Mouse (Mus musculus) left cerebral cortex, adult 8-10 months (tissue): ENCODE measurements around the gene Aspdh. TPM values are rescaled to one million over a fixed set of nuclear protein-coding genes. Genes with fewer than 3 reads are reported as not detected.

Experiments used
- DNase-seq, 2 experiments: peaks; one replicate each; pipeline ENCODE4 v3.0.0; 2022; ENCODE audit warnings: low spot score in 2 of 2
- total RNA-seq, 4 experiments: library from RNA; stranded (reverse); gene quantifications; 2 replicates each; pipeline ENCODE4 v1.2.4; 2022

Gene Aspdh
- total RNA-seq = 1 to 10 TPM; 5.2 to 9.7 (median 6.4) TPM

GRCm38 (mm10) chr7:44465111-44465510 is at the start of gene Aspdh:
Gene Aspdh (plus strand): TSS chr7:44465391.
- peak in 1 of 2 experiments; percentile 43 for DNase-seq

DNA sequence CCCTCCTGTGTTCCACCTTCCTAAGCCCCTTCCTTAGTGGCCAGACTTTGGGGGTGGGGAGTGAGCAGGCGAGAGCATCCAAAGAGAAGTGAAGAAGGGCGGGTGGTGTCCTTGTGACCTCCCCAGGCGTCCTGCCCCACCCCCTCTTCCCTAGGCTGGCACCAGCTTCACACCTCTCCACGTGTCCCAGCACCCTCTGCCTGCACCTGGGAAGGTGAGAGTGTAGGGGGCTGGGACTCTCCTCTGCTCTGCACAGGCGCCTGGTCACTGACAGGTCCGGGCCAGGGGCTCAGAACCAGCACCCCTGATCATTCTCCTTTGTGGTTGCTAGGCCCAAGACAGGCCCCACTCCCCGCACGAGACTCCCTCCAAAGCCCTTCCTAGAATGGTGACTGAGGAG is 37.5 kb upstream of the Aspdh start:
- DNase-seq = no peak

- no peak for DNase-seq
Measured at GRCm38 (mm10) chr7:44428171-44428950, 36.8 kb upstream of the Aspdh start.

- DNase-seq = peak; percentile 50 to 80
Measured at GRCm38 (mm10) chr7:44428968-44429521, 36.1 kb upstream of the Aspdh start, which contains the start of gene Lrrc4b. Gene Lrrc4b (plus strand): TSS chr7:44429018.

GRCm38 (mm10) chr7:44429534-44430488 is 35.4 kb upstream of the Aspdh start:
- DNase-seq = peak in 1 of 2 experiments; percentile 51

DNA sequence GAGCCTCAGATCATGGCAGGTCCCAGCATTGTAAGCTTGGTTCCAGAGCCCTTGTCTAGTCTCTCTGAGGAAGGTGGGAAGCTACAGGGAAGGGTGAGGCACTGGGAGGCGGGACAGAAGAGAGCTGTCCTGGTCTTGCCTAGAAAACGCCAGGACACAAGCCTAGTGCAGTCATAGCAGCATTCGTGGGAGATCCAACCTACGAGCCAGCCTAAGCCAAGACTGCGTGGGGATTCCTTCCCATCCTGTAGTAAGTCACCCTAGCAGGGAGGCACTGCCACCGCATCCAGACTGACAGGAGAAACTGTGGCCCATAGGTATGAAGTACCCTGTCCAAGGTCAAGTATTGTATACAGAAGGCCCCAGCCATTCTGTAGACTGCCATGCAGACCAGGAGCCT is 32.6 kb upstream of the Aspdh start:
- DNase-seq = no peak

DNA sequence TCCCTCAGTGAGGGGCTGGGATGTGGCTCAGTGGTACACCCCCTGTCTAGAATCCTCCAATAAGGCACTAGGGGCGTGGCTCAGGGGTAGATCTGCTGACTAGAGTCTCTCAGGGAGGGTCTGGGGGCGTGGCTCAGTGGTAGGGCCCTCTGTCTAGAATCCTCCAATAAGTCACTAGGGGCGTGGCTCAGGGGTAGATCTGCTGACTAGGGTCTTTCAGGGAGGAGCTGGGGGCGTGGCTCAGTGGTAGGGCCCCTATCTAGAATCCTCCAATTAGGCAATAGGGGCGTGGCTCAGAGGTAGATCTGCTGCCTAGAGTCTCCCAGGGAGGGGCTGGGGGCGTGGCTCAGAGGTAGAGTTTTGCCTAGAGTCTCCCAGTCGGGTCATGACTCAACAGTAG is 31.8 kb upstream of the Aspdh start:
- DNase-seq = no peak

- DNase-seq = no peak
Measured at GRCm38 (mm10) chr7:44434089-44434488, 31.1 kb upstream of the Aspdh start.

DNA sequence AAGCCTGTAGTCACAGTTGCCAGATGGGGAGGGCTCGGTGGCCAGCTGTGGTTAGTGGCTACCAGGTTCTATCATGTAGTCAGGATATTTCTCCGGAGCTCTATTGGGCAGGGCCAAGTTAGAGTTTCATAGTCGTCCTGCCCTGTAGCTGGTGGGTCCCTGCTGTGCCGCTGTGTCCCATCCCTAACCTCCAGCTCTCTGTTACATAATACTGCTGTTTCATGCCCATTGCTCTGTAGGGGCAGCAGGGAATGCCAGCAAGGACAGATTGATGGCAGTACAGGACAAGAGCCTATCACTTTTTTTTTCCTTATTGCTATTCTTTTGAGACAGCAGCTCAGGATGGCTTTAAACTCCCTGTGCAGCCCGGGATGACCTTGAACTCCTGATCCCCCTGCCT is 29.4 kb upstream of the Aspdh start:
- no peak for DNase-seq

DNA sequence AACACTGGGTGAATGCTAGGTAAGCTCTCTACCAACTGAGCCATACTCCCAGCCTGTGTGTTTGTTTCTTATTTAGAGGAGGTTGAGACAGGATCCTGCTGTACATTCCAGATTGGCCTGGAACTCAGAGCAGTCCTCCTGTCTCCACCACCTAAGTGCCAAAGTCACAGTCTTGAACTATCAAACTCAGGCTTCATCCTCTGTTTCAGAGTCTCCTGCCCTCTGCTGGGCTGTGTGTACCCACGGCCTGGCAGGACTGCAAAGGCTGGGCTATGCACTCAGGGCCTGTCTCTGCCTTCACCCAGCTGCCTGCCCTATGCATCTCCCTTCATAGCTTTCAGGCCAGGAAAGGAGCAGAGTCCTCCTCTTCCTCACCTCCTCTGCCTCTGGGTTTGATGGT is 28.9 kb upstream of the Aspdh start:
- no peak for DNase-seq

DNA sequence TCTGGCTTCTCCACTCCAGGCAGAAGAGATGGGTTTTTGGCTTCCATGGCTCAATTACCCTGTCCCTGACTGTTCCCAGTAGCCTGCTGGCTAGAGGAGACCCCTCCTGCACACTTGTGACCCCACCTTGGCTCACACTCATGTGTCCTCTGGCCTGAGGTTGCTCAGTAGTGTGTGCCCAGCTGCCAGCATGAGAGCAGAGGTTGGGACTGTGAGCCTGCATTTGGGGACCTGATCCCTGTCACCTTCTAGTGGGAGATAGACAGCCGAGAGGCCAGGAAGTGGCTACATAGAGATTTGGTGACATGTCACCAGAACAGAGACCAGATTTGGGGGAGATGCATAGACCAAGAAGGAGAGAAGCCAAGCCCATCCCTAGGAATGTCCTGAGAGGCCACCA is 28.0 kb upstream of the Aspdh start:
- DNase-seq = no peak

DNA sequence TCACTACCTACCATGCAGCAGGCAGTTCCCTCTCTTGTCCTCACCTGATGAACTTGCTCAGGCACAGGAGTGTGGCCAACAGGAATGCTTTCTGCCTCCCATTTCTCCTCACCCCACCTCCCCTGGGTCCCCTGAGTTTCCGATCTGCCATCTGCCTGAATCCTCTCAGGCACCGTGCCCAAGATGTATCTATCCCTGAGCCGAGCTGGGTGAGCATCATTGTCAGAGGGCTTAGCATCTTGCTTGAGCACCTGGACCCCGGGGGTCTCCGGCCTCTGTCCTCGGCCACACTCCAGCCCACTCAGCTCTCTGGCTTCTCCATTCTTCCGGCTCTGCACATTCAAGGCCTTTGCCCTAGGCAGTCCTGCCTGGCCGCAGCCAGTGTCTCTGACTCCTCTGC is 27.3 kb upstream of the Aspdh start:
- no peak for DNase-seq

GRCm38 (mm10) chr7:44439696-44440095 is 25.5 kb upstream of the Aspdh start:
- no peak for DNase-seq

DNA sequence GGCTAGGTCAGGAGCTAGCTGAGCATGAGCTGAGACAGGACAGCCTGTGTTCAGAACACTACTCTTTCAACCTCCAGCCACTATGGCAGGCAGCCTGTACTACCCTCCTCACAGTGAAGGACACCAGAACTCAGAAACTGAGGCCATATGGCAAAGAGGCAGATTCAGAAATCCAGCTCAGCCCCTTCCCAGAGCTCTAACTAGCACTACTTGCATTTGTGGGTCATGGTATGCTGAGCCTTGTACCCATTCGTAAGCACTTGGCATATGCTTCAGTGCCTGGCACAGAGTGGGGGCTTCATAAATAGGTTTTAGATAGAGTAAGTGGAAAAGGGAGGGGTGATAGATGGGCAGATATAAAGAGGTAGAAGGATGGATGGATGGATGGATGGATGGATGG is 24.7 kb upstream of the Aspdh start:
- DNase-seq = no peak

GRCm38 (mm10) chr7:44441180-44441579 is 24.0 kb upstream of the Aspdh start:
- DNase-seq = no peak

- peak; percentile 53 to 71 for DNase-seq
Measured at GRCm38 (mm10) chr7:44441648-44442109, 23.5 kb upstream of the Aspdh start.

GRCm38 (mm10) chr7:44442407-44442821 is 22.8 kb upstream of the Aspdh start:
- peak in 1 of 2 experiments; percentile 45 for DNase-seq

DNA sequence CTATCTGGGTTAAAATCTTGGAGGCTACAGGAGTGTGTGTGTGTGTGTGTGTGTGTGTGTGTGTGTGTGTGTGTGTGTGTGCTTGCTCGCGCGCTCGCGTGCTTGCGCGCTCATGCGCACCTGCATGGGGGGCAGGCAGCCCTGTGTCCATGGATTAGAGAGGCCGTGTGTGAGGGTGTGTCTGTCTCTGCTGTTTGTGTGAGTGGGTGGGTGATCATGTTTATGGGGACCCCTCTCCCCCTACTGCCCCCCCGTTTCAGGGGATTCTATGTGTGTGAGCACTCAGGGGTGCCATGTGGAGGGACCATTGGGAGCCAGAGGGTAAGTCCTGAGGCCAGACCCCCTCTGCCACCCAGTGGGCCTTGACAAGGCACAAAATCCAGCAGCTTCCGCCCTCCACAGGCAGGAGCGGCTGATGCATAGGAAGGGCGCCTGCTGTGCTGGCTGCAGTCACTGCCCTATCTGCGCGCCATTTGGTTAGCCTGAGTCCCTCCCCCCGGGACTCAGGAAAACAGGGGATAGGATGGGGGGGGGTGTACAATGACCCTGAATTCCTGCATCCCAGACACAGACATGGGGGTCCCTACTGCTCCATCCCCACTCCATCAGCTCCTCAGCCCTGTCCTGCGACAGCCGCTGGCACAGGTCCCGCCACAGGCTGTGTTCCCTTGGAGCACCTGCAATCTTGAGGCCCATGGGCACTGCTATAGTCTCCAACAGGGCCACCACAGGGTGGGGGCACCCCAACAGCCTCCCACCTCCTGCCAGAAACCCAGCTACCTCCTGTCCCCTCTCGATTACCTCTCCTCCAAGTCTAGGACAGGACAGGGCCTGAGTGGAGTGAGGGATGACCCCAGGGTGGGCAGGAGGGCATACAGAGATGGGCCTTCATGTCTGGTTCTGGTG is 21.7 kb upstream of the Aspdh start:
- peak in 1 of 2 experiments; percentile 50 for DNase-seq

DNA sequence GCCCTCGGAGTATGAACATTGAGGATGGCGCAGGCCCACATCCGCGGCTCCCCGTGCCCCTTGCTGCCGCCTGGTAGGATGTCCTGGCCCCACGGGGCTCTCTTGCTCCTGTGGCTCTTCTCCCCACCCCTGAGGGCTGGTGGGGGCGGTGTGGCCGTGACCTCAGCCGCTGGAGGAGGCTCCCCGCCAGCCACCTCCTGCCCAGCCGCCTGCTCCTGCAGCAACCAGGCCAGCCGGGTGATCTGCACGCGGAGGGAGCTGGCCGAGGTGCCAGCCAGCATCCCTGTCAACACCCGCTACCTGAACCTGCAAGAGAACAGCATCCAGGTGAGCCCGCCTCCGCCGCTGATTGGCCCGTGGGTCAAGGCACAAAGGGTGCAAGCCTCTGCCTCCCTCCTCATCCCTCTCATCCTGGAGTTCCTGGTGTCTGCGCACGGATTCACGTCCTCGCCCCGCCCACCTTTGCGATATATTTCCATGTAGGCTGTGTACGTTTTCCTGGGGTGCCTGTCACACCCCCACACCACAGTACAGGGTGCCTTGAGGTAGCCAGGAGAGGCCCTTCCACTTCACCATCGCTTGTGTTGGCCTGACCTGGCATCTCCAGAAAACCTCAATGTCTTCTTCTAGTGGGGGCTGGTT is 20.2 kb upstream of the Aspdh start:
- peak in 1 of 2 experiments; percentile 41 for DNase-seq

DNA sequence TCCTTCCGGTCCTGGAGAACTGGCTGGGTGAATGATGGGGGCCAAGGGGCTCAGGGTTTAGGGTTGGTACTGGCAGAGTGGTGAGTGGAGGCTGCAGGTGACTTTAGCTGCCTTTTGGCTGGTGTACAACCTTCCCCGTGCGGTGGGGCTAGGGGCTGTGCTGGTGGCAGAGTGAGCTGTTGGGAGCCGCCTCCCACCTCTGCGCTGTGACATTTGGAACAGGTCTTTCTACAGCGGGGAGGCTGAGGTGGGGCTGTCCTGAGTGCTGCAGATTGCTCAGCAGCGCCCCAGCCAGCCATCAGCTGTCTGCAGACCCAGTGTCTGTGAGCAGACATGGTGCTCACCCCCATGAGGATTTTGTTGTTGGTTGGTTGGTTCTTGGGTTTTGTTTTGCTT is 19.7 kb upstream of the Aspdh start:
- no peak for DNase-seq
